Mouse (Mus musculus): ENCODE data around the gene Arid3c.
"Not testable (repeated sequence)": the region's sequence is repeated elsewhere in the genome, so short reads cannot be mapped to it uniquely, and the experiment has no call there.

The Arid3c gene

GRCm38 (mm10) chr4:41731052-41731765 is at the start of gene Arid3c:
Gene Arid3c, minus strand, starts transcription at chr4:41731142.
- DNase-seq: no peak

GRCm38 (mm10) chr4:41775840-41776239 is 44.9 kb upstream of the Arid3c start:
- DNase-seq: not testable (repeated sequence)

- DNase-seq: not testable (repeated sequence)
Observed at GRCm38 (mm10) chr4:41774506-41774905, 43.6 kb upstream of the Arid3c start.

GRCm38 (mm10) chr4:41774002-41774401 is 43.1 kb upstream of the Arid3c start, which contains the start of gene Ccl27a:
Gene Ccl27a, minus strand, starts transcription at chr4:41774247.
- peak; percentile 89 to 91 for DNase-seq

GRCm38 (mm10) chr4:41773502-41773901 is 42.6 kb upstream of the Arid3c start:
- peak; percentile 86 to 87 for DNase-seq

- DNase-seq: not testable (repeated sequence)
Observed at GRCm38 (mm10) chr4:41772946-41773345, 42.0 kb upstream of the Arid3c start.

GRCm38 (mm10) chr4:41767301-41767700 is 36.4 kb upstream of the Arid3c start:
- not testable (repeated sequence) for DNase-seq

GRCm38 (mm10) chr4:41763176-41763575 is 32.2 kb upstream of the Arid3c start:
- not testable (repeated sequence) for DNase-seq

GRCm38 (mm10) chr4:41762688-41763114 is 31.8 kb upstream of the Arid3c start:
- DNase-seq: not testable (repeated sequence)

- DNase-seq: no peak
Observed at GRCm38 (mm10) chr4:41762099-41762687, 31.3 kb upstream of the Arid3c start.

GRCm38 (mm10) chr4:41761680-41762079 is 30.7 kb upstream of the Arid3c start:
- no peak for DNase-seq

- no peak for DNase-seq
Observed at GRCm38 (mm10) chr4:41760911-41761310, 30.0 kb upstream of the Arid3c start.

GRCm38 (mm10) chr4:41760288-41760721 is 29.4 kb upstream of the Arid3c start:
- DNase-seq: peak; percentile 97 to 98

- peak in 1 of 2 experiments; percentile 48 for DNase-seq
Observed at GRCm38 (mm10) chr4:41759656-41760287, 28.8 kb upstream of the Arid3c start.

- DNase-seq: peak; percentile 85
Observed at GRCm38 (mm10) chr4:41759206-41759605, 28.3 kb upstream of the Arid3c start.

- DNase-seq: no peak
Observed at GRCm38 (mm10) chr4:41758701-41759100, 27.8 kb upstream of the Arid3c start.

- peak; percentile 65 to 72 for DNase-seq
Observed at GRCm38 (mm10) chr4:41758021-41758420, 27.1 kb upstream of the Arid3c start.

GRCm38 (mm10) chr4:41757321-41757720 is 26.4 kb upstream of the Arid3c start:
- DNase-seq: peak; percentile 57 to 58

GRCm38 (mm10) chr4:41756440-41756839 is 25.5 kb upstream of the Arid3c start:
- DNase-seq: peak in 1 of 2 experiments; percentile 25

- peak; percentile 89 to 92 for DNase-seq
Observed at GRCm38 (mm10) chr4:41755338-41756305, 24.7 kb upstream of the Arid3c start, which contains the start of gene Sigmar1. Gene Sigmar1, minus strand, starts transcription at chr4:41756157.

- DNase-seq: peak in 1 of 2 experiments; percentile 80
Observed at GRCm38 (mm10) chr4:41754797-41755337, 23.9 kb upstream of the Arid3c start, which contains the start of gene Galt. Gene Galt, plus strand, starts transcription at chr4:41755228.

- no peak for DNase-seq
Observed at GRCm38 (mm10) chr4:41745021-41745420, 14.1 kb upstream of the Arid3c start.
